Mouse (Mus musculus): ENCODE data around the gene Cyth4. TPM values are rescaled to one million over a fixed set of nuclear protein-coding genes. Genes with fewer than 3 reads are reported as not detected.
A peak's percentile ranks its signal among the peaks of the same experiment; 100 is the strongest.

Cyth4 gene
- total RNA-seq (2021): 10 to 100 TPM; 10.1 to 10.4 TPM
- long read RNA-seq, experiment 1, partial matches to known transcripts: 1 of 8 reads
- long read RNA-seq, experiment 1, other reads (novel, unspliced or antisense): 5 of 8 reads
- long read RNA-seq, experiment 2, partial matches to known transcripts: 1 of 7 reads
- long read RNA-seq, experiment 2, other reads (novel, unspliced or antisense): 2 of 7 reads

- no peak for DNase-seq (ENCODE audit: low spot score in 2 of 2)
Observed at GRCm38 (mm10) chr15:78596914-78597313, at the start of gene Cyth4. Gene Cyth4 (plus strand): TSS chr15:78597047.

DNA sequence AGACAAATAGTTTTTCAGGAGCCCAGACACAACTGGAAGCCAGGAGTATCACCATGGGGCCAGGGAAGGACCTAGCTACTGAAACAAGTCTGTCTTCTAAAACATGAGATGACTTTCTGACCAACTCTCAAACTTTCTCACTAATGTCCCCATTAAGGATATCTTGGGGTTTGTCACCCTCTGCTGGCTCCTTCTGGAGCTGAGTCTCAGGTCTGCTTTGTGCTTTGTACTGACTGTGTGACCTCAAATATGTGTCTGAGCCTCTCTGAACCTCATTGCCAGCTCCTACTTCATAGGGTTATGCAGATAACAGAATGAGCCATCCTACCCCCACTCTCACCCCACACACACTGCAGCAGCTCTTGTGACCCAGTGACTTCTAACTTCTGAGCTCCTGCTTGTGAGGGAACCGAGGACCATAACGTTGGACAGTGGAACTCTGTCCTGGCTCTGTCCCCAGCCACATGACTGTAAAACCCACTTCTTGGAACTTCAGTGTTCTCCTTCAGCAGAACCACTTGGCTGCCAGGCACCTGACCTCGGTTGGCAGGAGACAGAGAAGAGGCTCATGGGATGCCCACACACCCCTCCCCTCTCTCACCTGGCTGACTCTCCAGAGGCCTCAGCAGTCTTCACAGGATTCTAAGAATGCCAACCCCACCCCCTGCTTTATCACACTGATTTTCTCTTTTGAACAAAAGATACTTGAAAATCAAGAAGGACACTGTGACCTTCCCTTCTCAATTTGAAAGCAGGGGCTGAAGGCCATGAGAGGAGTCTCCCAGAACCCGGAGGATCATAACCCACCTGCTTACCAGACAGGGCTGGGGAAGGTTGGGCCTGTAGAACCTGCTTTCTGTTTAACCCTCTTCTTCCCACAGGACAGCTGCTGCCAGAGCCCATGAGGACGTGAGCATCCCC, 49.2 kb upstream of the Cyth4 start:
- DNase-seq (ENCODE audit: low spot score in 2 of 2): peak in 1 of 2 experiments; percentile 46

- no peak for DNase-seq (ENCODE audit: low spot score in 2 of 2)
Observed at GRCm38 (mm10) chr15:78548336-78548665, 48.5 kb upstream of the Cyth4 start.

DNA sequence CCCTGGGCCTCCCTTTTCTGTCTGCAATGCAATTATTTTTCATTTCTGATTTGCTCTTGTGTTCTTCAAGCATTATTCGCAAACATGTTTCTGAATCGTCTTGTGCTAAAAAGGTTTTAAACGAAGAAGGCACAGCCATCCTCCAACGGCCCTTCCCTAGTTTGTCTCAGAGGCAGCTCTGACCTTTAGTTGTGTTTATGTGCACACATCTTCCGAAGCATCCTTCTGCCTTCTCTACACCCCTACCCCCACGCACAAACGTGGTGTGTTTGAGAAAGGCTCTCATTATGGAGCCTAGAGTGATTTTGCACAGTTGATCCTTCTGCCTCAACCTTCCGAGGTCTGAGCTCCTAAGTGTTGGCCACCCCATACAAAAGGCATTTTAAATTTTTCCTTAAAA, 48.1 kb upstream of the Cyth4 start:
- DNase-seq (ENCODE audit: low spot score in 2 of 2): no peak

DNA sequence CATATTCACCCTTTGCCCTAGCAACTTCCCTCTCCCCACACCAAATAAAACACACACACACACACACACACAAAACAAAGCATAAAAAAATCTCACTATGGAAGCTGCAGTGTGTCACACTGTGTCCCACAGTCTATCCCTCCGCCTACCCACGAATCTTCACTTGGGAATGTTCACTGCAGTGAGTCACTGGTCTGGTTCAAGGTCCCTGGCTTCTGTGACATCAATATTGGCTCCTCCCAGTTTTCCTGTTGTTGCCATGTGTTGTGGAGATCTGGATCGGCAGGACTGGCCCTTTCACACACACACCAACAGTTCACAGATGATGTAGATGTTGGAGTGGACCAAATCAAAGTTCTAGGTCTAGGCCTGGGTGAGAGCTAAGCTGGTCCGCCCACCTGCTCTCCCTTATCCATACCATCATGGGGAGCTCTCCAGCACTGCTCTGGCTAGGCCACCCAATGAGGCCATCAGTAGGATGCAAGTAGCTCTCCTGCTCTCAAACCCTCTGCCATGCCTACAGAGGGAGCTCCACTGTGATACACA, 47.6 kb upstream of the Cyth4 start:
- no peak for DNase-seq (ENCODE audit: low spot score in 2 of 2)

DNA sequence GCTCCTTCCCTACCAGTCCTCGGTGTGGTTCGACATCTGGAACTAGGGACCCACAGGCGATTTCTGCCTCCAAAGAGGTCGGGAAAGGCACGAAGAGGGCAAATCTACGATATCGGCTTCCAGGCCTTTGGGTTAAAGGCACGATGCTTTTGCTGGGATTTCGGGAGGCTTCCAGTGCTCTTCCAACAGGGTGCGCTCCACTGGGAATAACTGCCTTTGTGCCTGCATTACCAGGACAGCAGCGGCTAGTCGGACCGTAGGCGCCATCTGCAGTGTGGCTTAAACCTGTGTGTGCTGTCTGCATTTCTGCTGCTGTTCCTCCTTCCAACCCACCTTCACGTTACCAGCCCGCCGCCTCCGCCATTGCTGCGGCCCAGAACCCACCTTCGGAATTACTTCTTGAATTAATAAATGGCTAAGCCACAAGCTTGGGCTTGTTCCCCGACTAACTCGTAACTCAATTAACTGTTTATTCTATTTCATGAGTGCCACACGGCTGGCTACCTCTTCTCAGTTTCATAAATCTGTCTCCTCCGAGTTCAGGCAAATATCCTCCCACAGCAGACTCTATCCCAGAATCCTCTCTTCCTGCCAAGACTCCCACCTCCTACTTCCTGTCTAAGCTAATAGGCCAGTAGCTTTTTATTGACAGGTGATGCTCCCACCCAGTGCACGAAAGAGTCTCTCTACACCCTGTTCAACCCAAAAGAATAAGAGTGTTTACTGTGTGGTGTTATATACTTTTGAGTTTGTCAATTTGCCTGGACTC, 42.1 kb upstream of the Cyth4 start:
- DNase-seq (ENCODE audit: low spot score in 2 of 2): no peak

- no peak for DNase-seq (ENCODE audit: low spot score in 2 of 2)
Observed at GRCm38 (mm10) chr15:78557693-78558535, 38.9 kb upstream of the Cyth4 start.

DNA sequence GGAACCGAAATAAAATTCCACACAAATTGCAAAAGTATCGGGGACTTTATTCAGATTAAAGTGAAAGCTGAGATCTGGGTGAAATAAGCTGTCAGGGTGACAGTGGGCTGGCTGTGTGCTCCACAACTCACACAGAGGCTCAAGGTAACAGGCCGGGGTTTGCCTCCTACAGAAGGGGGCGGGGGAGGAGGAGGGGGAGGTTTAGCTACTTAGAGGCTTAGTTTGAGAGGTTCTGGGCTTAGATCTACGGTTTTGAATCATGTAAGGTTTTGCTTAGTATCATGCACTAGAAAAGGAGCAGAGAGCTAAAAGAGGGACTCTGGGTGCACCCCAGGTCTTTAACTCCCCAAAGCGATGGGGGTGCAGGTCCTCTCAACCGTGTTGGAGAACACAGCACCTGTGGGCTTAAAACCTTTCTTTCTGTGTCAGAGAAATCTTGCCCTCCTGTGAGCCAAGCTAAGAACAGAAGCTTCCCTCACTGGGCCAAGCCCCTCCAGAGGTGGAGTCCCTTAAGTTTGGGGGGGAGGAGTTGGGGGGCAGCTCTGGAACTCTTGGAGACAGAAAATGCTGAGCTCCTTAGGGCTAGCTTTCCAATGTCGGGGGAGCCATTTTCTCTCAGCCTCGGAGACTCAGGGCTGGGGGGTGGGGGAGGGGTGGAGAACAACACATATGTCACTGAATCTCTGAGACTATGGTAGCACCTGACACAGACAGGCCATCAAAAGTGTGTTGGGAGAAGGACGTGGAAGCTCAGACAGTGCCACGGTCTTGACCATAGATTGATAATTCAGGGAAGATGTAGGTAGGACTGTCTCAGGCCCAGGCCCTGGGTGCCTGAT, 37.5 kb upstream of the Cyth4 start:
- DNase-seq (ENCODE audit: low spot score in 2 of 2): no peak

DNA sequence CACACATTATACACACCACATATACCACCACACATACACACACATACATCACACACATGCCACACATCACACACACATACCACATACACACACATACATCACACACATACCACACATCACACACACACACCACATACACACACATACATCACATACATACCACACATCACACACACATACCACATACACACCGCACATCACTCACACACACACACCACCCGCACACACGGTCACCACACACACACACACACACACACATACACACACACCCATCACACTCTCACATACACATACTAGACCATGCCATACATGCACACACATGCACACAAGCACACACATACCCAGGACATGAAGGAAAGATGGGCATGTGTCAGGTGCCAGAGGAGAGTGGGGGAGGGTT, 33.5 kb upstream of the Cyth4 start:
- DNase-seq (ENCODE audit: low spot score in 2 of 2): no peak

DNA sequence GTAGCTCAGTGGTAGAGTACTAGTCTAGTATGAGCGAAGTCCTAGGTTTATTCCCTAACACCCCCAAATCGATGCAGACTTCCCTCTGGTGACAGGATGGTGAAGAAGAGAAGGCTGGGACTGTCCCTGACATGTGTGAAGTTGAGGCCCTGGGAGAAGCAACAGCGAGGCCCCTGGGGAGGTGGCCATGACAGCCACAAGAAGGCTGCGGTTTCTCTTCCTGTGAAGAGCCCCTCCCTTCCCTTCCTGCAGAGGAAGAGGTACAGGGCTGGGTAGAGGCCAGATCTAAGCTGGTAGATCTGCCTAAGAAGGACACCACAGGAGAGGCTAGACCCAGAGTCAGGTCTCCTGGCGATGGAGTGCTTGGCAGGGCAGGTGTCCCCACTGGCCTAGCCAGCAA, 32.9 kb upstream of the Cyth4 start:
- DNase-seq (ENCODE audit: low spot score in 2 of 2): no peak

- no peak for DNase-seq (ENCODE audit: low spot score in 2 of 2)
Observed at GRCm38 (mm10) chr15:78564764-78565435, 31.9 kb upstream of the Cyth4 start.

DNA sequence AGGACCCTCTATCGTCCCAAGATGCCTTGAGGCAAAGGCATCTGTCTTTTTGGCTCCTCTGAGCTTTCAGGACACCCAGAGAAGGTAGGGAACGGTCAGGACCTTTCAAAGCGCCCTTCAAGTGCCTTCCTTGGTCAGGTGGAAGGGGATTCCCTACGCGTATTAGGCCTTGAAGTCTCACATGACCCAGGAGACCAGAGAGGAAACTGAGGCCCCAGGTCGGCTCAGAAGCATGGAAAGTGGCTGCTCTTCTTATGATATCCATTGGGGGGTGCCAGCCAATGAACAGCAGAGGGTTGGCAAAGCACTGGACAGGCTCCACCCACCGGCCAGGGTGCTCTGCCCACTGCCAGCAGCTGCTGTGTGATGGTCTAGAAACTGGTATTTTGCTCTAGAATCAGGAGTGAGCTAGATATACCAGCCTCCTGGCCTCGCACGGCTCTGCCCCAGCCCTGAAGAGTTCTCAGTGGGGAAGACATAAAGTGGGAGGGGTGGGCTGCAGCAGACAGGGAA, 29.2 kb upstream of the Cyth4 start:
- no peak for DNase-seq (ENCODE audit: low spot score in 2 of 2)

DNA sequence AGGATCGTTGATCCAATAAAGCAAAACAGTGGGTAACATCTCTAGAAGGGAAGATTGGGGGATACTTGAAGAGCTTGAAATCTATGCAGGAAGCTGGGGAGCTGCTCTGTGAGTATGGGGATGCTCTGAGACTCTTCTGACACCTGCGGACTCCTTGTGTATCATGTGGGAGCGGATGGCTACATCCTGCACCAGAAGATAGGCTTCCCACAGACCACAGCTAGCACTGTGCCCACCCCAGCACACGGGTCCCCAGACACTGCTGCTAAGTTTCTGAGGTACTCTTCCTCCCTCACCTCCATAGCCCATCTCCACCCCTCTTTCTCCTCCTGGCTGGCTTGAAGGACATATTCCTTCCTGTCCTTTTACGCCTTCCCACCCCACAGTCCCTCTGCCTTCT, 26.7 kb upstream of the Cyth4 start:
- no peak for DNase-seq (ENCODE audit: low spot score in 2 of 2)

DNA sequence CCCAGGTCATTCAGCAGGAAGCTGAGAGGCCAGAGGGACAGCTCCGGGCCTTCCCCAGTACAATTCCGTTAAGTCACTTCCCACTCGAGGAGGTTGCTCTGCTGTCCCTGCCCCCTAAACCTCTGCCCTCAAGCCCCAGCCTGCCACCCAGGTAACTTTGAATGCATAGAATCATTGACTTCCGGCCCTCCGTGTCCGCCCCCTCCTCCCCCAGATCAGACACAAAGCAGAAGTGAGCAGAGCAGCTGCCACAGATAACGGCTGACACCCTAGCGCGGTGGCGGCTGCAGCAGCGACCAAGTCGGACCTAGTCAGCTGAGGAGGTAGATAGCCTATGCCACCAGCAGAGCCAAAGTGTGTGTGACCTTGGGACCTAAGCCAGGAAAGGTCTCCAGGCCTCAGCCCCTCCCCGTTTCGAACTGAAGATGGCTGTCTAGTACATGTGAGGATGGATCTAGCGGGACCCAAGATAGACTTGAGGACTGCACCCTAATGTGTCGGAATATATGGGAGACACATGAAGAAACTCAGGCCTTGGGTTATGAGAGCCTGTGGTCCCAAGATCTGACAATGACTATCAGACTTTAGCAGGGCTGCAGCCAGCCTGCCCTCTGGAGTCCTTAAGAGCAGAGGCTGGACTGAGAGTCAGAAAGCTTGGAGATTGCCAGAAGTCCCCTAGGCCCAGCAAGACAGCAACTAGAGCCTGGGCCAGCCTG, 25.1 kb upstream of the Cyth4 start:
- no peak for DNase-seq (ENCODE audit: low spot score in 2 of 2)

DNA sequence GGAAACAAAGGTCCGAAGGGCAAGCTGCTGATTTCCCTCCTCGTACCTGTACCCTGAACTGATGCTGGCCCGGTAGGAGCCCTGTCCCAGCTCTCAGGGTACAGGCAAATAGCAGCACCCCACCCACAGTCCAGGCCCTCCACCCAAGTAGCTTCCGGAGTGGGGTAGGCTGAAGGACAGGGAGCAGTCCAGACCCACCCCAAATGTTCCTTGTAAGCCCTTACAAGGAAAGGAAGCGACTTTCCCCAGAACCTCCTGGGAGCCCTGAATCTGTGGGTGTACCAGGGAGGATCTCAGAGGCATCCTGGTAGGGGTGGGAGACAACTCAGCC, 24.6 kb upstream of the Cyth4 start:
- no peak for DNase-seq (ENCODE audit: low spot score in 2 of 2)

GRCm38 (mm10) chr15:78572658-78573397, 24.0 kb upstream of the Cyth4 start, which contains the start of gene Rac2:
Gene Rac2 (minus strand): TSS chr15:78572783.
- DNase-seq (ENCODE audit: low spot score in 2 of 2): no peak

- no peak for DNase-seq (ENCODE audit: low spot score in 2 of 2)
Observed at GRCm38 (mm10) chr15:78576284-78576810, 20.5 kb upstream of the Cyth4 start.

DNA sequence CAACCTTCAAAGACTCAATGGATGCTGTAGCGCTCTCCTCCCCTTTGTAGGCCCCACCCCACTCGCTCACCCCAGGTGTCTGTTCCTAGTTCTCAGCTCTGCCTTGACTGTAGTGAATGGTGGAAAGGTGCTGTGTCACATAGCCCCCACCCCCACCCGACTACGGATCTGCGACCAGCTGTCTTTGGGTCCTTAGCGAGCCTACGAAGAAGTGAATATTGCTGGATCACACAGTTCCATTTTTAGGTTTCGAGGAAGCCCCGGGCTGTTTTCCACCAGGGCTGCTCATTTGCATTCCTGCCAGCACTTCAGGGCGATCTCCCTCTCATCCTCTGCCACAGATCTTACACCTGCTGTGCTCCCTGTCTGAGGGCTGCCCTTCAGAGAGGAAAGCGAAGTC, 13.5 kb upstream of the Cyth4 start:
- DNase-seq (ENCODE audit: low spot score in 2 of 2): peak in 1 of 2 experiments; percentile 23

Data from left cerebral cortex, adult 18-20 months (tissue).